Mouse (Mus musculus): ENCODE results near the gene Dazl.

Dazl gene

GRCm38 (mm10) chr17:50293241-50293731 lies at the start of gene Dazl:
Gene Dazl, minus strand, starts transcription at chr17:50293636.
- DNase-seq (ENCODE audit: low spot score) = no peak

- DNase-seq (ENCODE audit: low spot score) = no peak
Measured at GRCm38 (mm10) chr17:50341850-50342544, 48.6 kb upstream of the Dazl start.

DNA sequence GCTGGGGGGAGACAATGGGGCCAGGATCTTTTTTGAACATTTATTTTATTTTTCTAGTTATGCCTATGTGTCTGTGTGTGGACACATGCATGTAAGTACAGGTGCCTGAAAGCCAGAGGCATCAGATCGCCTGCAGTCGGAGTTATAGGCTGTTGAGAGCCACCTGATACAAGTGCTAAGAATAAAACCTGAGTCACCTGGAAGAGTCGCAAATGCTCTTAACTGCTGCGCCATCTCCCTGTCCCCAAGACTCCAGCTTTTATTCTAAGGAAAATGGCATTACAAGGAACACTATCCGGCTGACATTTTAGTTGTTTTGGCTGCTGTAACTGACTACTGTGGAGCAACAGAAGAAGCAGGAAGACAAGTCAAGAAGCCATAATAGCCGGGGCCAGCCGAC lies 45.5 kb upstream of the Dazl start:
- DNase-seq (ENCODE audit: low spot score) = no peak

DNA sequence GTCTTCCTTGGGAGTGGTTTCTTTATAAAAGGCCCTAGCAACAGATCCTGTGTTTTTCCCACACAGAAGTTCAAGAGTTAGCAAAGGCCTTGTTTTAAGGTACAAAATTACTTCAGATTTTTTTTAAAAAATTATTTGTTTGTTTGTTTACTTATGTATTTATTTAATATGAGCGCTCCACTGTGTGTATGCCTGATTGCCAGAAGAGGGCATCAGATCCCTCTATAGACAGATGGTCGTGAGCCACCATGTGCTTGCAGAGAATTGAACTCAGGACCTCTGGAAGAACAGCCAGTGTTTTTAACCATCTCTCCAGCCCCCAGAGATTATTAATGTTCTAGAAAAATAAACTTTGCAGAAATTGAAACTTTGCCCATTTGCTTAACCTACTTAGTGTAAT lies 42.3 kb upstream of the Dazl start:
- DNase-seq (ENCODE audit: low spot score) = no peak

- no peak for DNase-seq (ENCODE audit: low spot score)
Measured at GRCm38 (mm10) chr17:50334694-50335093, 41.3 kb upstream of the Dazl start.

DNA sequence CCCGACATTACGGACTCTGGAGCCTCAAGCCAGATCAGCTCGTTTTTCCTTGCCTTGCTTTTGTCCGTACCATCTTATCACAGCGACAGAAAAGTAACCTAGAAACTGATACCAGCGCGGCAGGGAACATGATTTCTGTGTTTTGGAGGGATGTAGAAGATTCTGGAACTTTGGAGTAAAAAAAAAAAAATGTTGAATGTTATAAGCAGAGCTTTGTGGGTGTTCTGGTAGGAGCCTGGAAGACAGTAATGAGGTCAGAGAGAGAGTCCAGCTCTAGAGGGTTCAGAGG lies 38.5 kb upstream of the Dazl start:
- no peak for DNase-seq (ENCODE audit: low spot score)

- DNase-seq (ENCODE audit: low spot score) = no peak
Measured at GRCm38 (mm10) chr17:50331171-50332011, 38.0 kb upstream of the Dazl start.

GRCm38 (mm10) chr17:50330245-50330644 lies 36.8 kb upstream of the Dazl start:
- DNase-seq (ENCODE audit: low spot score) = no peak

- DNase-seq (ENCODE audit: low spot score) = no peak
Measured at GRCm38 (mm10) chr17:50324658-50325057, 31.2 kb upstream of the Dazl start.

GRCm38 (mm10) chr17:50318810-50319209 lies 25.4 kb upstream of the Dazl start:
- DNase-seq (ENCODE audit: low spot score) = no peak

GRCm38 (mm10) chr17:50316216-50317150 lies 23.0 kb upstream of the Dazl start:
- peak; percentile 67 for DNase-seq (ENCODE audit: low spot score)

GRCm38 (mm10) chr17:50310148-50310802 lies 16.8 kb upstream of the Dazl start:
- no peak for DNase-seq (ENCODE audit: low spot score)

DNA sequence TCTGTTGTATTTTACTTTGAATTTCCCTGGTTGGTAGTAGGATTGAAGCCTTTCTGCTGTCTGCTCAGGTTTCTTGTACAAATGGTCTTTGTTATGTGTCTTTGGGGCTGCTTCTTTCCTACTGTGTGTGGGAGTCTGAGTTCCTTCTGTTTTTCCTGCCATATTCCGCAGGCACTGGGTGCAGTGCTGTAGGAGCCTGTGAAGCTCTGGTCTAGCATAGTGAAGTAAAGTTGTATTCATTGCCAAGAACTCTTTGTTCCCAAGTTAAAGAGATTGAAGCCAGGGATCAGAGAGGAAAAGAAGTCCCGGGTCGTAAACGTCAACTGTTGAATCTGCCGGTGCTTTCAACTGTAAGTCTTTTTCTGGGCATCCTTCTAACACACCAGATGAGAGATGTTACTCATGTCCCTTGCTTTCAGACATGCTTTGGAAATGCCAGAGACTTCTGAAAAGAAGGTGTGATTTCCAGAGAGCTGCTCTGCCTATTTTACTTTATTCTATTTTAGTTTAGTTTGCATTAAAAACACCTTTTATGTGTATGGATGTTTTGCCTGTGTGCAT lies 16.2 kb upstream of the Dazl start:
- DNase-seq (ENCODE audit: low spot score) = no peak

- no peak for DNase-seq (ENCODE audit: low spot score)
Measured at GRCm38 (mm10) chr17:50308880-50309279, 15.4 kb upstream of the Dazl start.

DNA sequence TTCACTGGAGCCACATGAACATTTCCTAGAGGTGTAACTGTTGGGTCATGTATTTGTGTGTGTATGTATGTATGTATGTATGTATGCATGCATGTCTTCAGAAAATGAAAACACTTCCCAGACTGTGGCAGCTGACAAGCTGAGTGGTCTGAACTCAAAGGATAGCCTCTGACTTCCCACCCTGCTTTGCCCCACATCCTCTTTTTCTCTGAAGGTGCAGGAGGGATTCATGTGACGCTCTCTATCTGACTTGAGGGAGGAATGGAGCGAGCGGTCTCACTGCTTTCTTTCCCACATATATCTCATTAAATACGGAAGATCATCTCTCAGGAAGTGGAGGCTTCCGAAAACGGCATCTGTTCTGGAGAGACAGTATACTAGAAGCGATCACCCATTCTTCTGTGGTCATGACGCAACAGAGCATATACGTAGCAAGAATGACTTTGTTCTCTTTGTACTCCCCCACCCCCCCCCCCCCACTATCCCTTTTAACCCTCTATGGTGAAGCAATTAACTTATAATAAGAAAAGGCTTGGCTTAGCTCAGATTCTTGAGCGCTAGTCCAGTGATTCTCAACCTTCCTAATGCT lies 14.7 kb upstream of the Dazl start:
- no peak for DNase-seq (ENCODE audit: low spot score)

DNA sequence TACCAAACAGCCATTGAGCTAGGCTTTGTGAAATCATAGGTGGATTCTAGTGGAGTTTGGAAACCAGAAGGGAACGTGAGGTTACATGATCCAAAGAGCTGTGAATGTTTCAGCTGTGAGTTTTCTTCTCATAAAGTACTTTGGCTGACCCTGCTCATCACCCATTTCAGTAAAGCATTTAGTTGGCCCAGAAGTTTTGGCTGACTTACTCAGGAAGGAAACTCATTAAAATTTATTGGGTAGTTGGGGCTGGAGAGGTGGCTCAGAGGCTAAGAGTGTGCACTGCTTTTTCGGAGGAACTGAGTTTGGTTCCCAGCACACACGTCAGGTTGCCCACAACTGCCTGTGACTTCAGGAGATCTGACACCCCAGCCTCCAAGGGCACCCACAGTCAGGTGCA lies 9.4 kb upstream of the Dazl start:
- no peak for DNase-seq (ENCODE audit: low spot score)

DNA sequence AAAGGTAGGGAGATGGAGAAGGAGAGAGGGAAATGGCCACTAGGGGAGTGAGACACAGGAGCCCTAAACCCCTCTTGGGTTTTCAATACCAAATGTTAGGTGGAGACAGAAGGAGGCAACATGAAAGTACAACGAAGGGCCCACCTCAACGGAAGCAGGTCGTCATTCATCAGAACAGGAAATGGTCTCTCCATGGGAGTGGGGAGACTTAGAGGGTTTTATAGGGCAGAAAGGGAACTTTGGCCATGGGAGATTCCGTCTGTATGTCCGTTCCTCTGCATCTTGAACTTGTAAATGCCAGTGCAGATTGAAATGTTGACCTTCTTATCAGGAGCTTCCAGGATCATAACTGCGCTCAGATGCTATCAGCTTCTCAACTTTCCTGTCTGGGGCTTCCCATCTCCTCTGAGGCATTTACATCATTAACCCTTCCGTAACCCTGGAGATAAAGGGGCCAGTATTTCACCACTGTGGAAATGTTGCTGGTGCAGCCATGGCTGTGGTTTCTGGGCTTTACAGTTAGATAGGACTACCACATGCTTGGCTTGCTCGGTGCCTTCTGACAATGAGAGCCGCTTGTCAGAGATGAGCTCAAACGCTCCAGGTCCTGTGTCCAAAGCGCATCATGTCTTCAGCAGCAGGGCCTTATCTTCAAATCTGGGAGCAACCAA lies 6.9 kb upstream of the Dazl start:
- no peak for DNase-seq (ENCODE audit: low spot score)

DNA sequence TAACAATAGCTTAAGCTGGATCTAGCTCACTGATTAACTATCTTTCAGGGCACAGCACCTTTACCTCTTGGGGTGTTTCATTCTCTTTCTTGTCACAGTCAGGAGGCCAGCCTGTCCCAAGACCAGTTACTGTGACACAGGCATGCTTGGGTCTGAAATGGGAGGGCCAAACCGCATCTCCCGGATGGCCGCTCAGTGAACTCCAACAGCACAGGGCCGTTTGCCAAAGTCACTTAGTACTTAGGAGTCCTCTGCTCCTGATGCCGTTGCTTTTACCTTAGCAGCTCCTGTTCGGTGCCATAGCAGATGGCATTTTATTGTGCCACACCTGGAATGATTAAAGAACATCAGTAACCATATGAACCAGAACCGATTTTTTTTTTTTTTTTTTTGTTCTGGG lies 5.4 kb upstream of the Dazl start:
- no peak for DNase-seq (ENCODE audit: low spot score)

DNA sequence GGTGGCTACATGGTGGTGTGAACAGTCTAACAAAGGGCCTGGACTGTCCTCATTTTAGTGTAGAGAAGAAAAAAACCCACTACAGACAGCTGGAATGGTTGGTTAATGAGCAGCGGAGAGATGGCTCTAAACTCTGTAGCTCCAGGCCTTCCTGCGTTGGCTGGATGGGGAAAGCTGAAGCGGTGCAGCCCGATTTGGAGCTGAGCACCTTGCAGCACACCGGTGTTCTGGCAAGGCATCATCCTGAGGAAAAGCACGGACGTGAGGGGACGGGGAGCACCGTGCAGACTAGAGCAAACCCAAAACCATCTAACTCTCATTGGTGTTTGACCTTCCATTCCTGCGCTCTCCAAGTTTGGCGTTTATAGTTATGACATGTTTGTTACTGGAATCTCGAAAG lies 1.3 kb upstream of the Dazl start:
- no peak for DNase-seq (ENCODE audit: low spot score)

- peak; percentile 89 for DNase-seq (ENCODE audit: low spot score)
Measured at GRCm38 (mm10) chr17:50292661-50293171, 720 bp downstream of the Dazl start.
